Mouse (Mus musculus) heart, postnatal 10 days (tissue): ENCODE measurements around the gene Arid1b. TPM values are rescaled to one million over a fixed set of nuclear protein-coding genes. Genes with fewer than 3 reads are reported as not detected.

Experiments used
- DNase-seq, 2 experiments: peaks; one replicate each; pipeline ENCODE4 v3.0.0; 2021
- intact Hi-C: fragments of 180-260 bp; cut with DNase I; formaldehyde crosslinking; loops from one replicate; pipeline ENCODE4 v1.15.1; 2025
- total RNA-seq, 2 experiments: library from RNA; stranded (reverse); gene quantifications; 2 replicates each; pipeline ENCODE4 v1.2.3; 2021

The Arid1b gene
- total RNA-seq, 2 experiments from 2014 or later, result 38.9 to 41.4 TPM

GRCm38 (mm10) chr17:5377151-5377929 lies 383.2 kb downstream of the Arid1b start:
- intact Hi-C loops, result no loop called here

GRCm38 (mm10) chr17:5377930-5378310 lies 383.8 kb downstream of the Arid1b start:
- intact Hi-C loops, result no loop called here
- peak in 1 of 2 experiments; percentile 33 for DNase-seq

More at GRCm38 (mm10) chr17:5377151-5377929, 383.2 kb downstream of the Arid1b start:
- DNase-seq, result no peak

- no peak for DNase-seq
Observed at GRCm38 (mm10) chr17:5385694-5386093, 391.6 kb downstream of the Arid1b start.

GRCm38 (mm10) chr17:5386885-5387545 lies 392.9 kb downstream of the Arid1b start:
- intact Hi-C loops, result no loop called here
- no peak for DNase-seq

More at GRCm38 (mm10) chr17:5385694-5386093, 391.6 kb downstream of the Arid1b start:
- intact Hi-C loops, result no loop called here

GRCm38 (mm10) chr17:5388351-5388750 lies 394.2 kb downstream of the Arid1b start:
- DNase-seq, result no peak
- intact Hi-C loops, result no loop called here

- intact Hi-C loops, result loop anchor here (10.0 kb wide), 1 partner anchor 386 kb away; no protein-coding TSS in a partner anchor
- no peak for DNase-seq
Observed at GRCm38 (mm10) chr17:5390682-5391081, 396.6 kb downstream of the Arid1b start.

GRCm38 (mm10) chr17:5395454-5396205 lies 401.5 kb downstream of the Arid1b start:
- intact Hi-C loops, result loop anchor here (2.0 to 10.0 kb wide), 4 partner anchors 71 to 391 kb away; no protein-coding TSS in a partner anchor
- DNase-seq, result no peak

- no peak for DNase-seq
- intact Hi-C loops, result loop anchor here (2.0 to 10.0 kb wide), 4 partner anchors 71 to 391 kb away; no protein-coding TSS in a partner anchor
Observed at GRCm38 (mm10) chr17:5396213-5396612, 402.1 kb downstream of the Arid1b start.
